Mouse (Mus musculus): ENCODE measurements around the gene Piga. TPM values are rescaled to one million over a fixed set of nuclear protein-coding genes. Genes with fewer than 3 reads are reported as not detected.

The Piga gene
- polyA plus RNA-seq (2012; rRNA removed): 3.5 and 4.0 TPM in 2 replicates

GRCm38 (mm10) chrX:164419471-164419939 lies at the start of gene Piga:
Gene Piga, plus strand, starts transcription at chrX:164419787.

GRCm38 (mm10) chrX:164373081-164373480 lies 46.5 kb upstream of the Piga start, which contains the start of gene Vegfd:
Gene Vegfd, plus strand, starts transcription at chrX:164373378.

DNA sequence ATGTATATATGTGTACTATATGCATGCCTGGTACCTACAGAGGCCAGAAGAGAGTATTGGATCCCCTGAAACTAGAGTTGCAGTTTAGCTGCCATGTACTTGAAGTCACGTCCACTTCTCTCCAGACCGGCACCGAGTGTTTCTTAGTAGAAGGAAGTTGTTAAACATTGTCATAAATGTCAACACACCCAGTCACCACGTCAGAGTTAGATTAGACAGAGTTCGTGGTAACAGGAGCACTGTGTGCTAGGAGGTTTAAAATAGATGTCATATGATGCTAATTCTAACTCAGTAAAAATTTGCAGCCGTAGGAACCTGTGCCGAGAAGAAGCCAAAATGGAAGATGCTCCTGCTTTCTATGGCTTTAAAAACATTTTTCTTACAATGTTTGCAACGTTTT lies 17.1 kb downstream of the Piga start, which contains the start of gene Asb11:
Gene Asb11, plus strand, starts transcription at position 286 of the 400 bp plus-strand sequence.

Other genes with a start within 250 kb of the Piga start
- gene Bmx, start 161.6 kb upstream of the Piga start, polyA plus RNA-seq (2012; rRNA removed): 0.19 and 0.39 TPM in 2 replicates
- 3.0 and 4.1 TPM in 2 replicates for gene Pir, start 150.4 kb upstream of the Piga start, polyA plus RNA-seq (2012; rRNA removed)
- 3.6 and 6.4 TPM in 2 replicates for gene Vegfd, start 46.4 kb upstream of the Piga start, polyA plus RNA-seq (2012; rRNA removed)
- gene Asb11, start 17.2 kb downstream of the Piga start, polyA plus RNA-seq (2012; rRNA removed): 0.18 and 0.32 TPM in 2 replicates
- gene Asb9, start 86.5 kb downstream of the Piga start, polyA plus RNA-seq (2012; rRNA removed): 0.18 TPM in 1 of 2 replicates, not detected in the other

Measured in ovary, adult 2 months (tissue).